Mouse (Mus musculus) forebrain, postnatal 0 days (tissue): ENCODE measurements around the gene Eva1b. TPM values are rescaled to one million over a fixed set of nuclear protein-coding genes. Genes with fewer than 3 reads are reported as not detected.
"Not testable (repeated sequence)": the region's sequence is repeated elsewhere in the genome, so short reads cannot be mapped to it uniquely, and the experiment has no call there.

Experiments
- ATAC-seq: fragments of 200-750 bp; cut with Nextera tagmentation; 2 replicates; pipeline ENCODE4 v1.8.0; 2017; ENCODE audit warnings: mild to moderate bottlenecking, moderate library complexity
- DNase-seq: peaks from one replicate; pipeline ENCODE4 v3.0.0-alpha.2; 2015
- H3K27ac ChIP-seq: fragments of 300-500 bp; sonication (generic); 2 replicates; pipeline ENCODE4 v1.5.1; 2014; ENCODE audit warnings: low read depth, mild to moderate bottlenecking, antibody characterized with exemption, low read length, moderate library complexity, mixed read lengths
- H3K27me3 ChIP-seq: fragments of 300-500 bp; sonication (generic); 2 replicates; pipeline ENCODE4 v1.6.1; 2014; ENCODE audit warnings: mild to moderate bottlenecking, low read length, mixed read lengths; ENCODE audit not compliant: insufficient read depth
- H3K36me3 ChIP-seq: fragments of 300-500 bp; sonication (generic); 2 replicates; pipeline ENCODE4 v1.6.1; 2014; ENCODE audit warnings: mild to moderate bottlenecking, moderate library complexity; ENCODE audit not compliant: insufficient read depth
- H3K4me1 ChIP-seq: fragments of 300-500 bp; sonication (generic); 2 replicates; pipeline ENCODE4 v1.6.1; 2014; ENCODE audit warnings: antibody characterized with exemption; ENCODE audit not compliant: insufficient read depth
- H3K4me2 ChIP-seq: fragments of 300-500 bp; sonication (generic); 2 replicates; pipeline ENCODE4 v1.6.1; 2014; ENCODE audit warnings: low read depth, mild to moderate bottlenecking, moderate library complexity
- H3K4me3 ChIP-seq: fragments of 300-500 bp; sonication (generic); 2 replicates; pipeline ENCODE4 v1.5.1; 2014; ENCODE audit warnings: low read depth, low read length, mixed read lengths
- H3K9ac ChIP-seq: fragments of 300-500 bp; sonication (generic); 2 replicates; pipeline ENCODE4 v1.6.1; 2014; ENCODE audit warnings: mild to moderate bottlenecking
- H3K9me3 ChIP-seq: fragments of 300-500 bp; sonication (generic); 2 replicates; pipeline ENCODE4 v1.6.1; 2016; ENCODE audit warnings: low read length
- CTCF ChIP-seq: sonication (generic); IDR thresholded peaks from 2 replicates; pipeline ENCODE4 v1.5.1; 2016; ENCODE audit warnings: antibody characterized with exemption, control low read depth, low read depth
- WGBS: fragments of 180-500 bp; shearing (Covaris S2); extraction: QIAGEN DNeasy Blood & Tissue Kit; methylation state at CpG from one replicate; pipeline ENCODE4 v1.1.7; 2014; 5-methylcytosine and 5-hydroxymethylcytosine counted together
- polyA plus RNA-seq: library from polyadenylated mRNA; unstranded; fragments of >200 nt; fragmentation: Nextera tagmentation; extraction: Ambion mirVana; gene quantifications from 2 replicates; pipeline ENCODE4 v1.2.1, GENCODE M21; 2015
- total RNA-seq: library from RNA; depleted of rRNA; stranded (reverse); fragments of >200 nt; gene quantifications from 2 replicates; pipeline ENCODE4 v1.2.3, GENCODE M21; 2014

Gene Eva1b
- total and polyA plus RNA-seq, 2 experiments from 2014 or later, result 10.6 to 12.9 TPM

- peaks cover 16% of the 10 kb centered on the region for H3K36me3 ChIP-seq
- no peaks in the 10 kb centered on the region for H3K9me3 ChIP-seq
- peaks cover 8% of the 10 kb centered on the region; the same call in 1 of the 2 replicates for H3K4me1 ChIP-seq
- H3K4me2 ChIP-seq, result peak overlapping the region; percentile 99
- no peaks in the 10 kb centered on the region for H3K27me3 ChIP-seq
- H3K9ac ChIP-seq, result no peak overlapping the region
- WGBS, result 70% methylated on average over 9 of the region's 9 CpGs
- no peak for DNase-seq
- ATAC-seq, result no peak
- no peak for TF ChIP-seq CTCF
- peak overlapping the region; percentile 57 for H3K4me3 ChIP-seq
- no peak overlapping the region for H3K27ac ChIP-seq
Observed at GRCm38 (mm10) chr4:126161986-126162385, 14.4 kb downstream of the Eva1b start.

- no peak overlapping the region for H3K27ac ChIP-seq
- H3K4me2 ChIP-seq, result peak overlapping the region; percentile 99
- peaks cover 8% of the 10 kb centered on the region; the same call in 1 of the 2 replicates for H3K4me1 ChIP-seq
- DNase-seq (peak; percentile 86), ATAC-seq (peak; percentile 97)
- no peak for TF ChIP-seq CTCF
- peak overlapping the region; percentile 57 for H3K4me3 ChIP-seq
- peak overlapping the region; percentile 69 for H3K9ac ChIP-seq
- no peaks in the 10 kb centered on the region for H3K27me3 ChIP-seq
- peaks cover 19% of the 10 kb centered on the region for H3K36me3 ChIP-seq
- under 1% methylated on average over 44 of the region's 44 CpGs for WGBS
- H3K9me3 ChIP-seq, result no peaks in the 10 kb centered on the region
Observed at GRCm38 (mm10) chr4:126162544-126163066, 15.1 kb downstream of the Eva1b start.

DNA sequence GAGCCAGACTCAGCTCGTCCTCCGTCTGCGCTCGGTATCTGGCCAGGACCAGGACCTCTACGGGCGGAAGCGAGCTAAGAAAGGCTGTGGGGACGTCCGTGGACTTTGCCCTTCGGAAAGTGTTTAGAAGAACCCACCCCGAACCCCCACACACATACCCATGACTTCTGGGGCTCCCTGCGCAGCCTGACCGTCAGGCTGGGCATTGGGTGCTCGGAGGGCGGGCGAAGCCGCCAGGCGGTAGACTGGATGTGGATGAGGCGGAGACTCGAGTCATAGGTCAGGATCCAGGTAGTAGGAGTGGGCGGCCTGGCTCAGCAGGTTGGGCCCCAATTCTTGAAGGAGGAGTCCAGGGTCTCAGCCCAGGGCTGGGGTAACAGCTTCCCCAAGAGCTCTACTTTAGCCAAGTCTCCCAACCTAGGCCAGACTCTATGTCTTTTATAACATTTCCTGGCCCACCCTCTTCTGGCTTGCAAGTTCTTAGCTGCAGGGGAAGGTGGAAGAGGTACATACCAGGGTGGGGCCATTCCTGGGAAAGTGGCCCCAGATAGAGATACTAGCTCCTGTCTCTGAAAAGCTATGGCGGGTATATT is 15.6 kb downstream of the Eva1b start, which contains the start of gene Sh3d21:
Gene Sh3d21, minus strand, starts transcription at position 425 of the 593 bp plus-strand sequence.
- Histone ChIP-seq H3K27ac (no peak within 1 kb of the TSS), H3K9me3 (no peaks in the 10 kb centered on the region), H3K9ac (peak within 1 kb of the TSS; percentile 69), H3K4me1 (peaks cover 8% of the 10 kb centered on the region; the same call in 1 of the 2 replicates), H3K36me3 (peaks cover 23% of the 10 kb centered on the region), H3K4me3 (peak within 1 kb of the TSS; percentile 57), H3K27me3 (no peaks in the 10 kb centered on the region), H3K4me2 (peak within 1 kb of the TSS; percentile 99)
- DNase-seq (peak; percentile 12), ATAC-seq (no peak; the same call in 1 of the 2 replicates)
- WGBS, result 9% methylated on average over 22 of the region's 22 CpGs
- no peak for TF ChIP-seq CTCF

GRCm38 (mm10) chr4:126163685-126164084 is 16.1 kb downstream of the Eva1b start:
- WGBS, result 72% methylated on average over 4 of the region's 4 CpGs

GRCm38 (mm10) chr4:126165092-126165491 is 17.5 kb downstream of the Eva1b start:
- not testable (repeated sequence) for H3K27me3 ChIP-seq, H3K4me2 ChIP-seq, H3K4me3 ChIP-seq, H3K9ac ChIP-seq, DNase-seq, H3K4me1 ChIP-seq, H3K27ac ChIP-seq, ATAC-seq, H3K9me3 ChIP-seq
- 75% methylated on average over 8 of the region's 10 CpGs for WGBS
- peaks cover 40% of the 10 kb centered on the region for H3K36me3 ChIP-seq

More at GRCm38 (mm10) chr4:126163685-126164084, 16.1 kb downstream of the Eva1b start:
- H3K9me3 ChIP-seq, result no peaks in the 10 kb centered on the region
- H3K36me3 ChIP-seq, result peaks cover 28% of the 10 kb centered on the region
- H3K4me2 ChIP-seq, result no peak overlapping the region
- no peak overlapping the region for H3K27ac ChIP-seq
- no peak overlapping the region for H3K4me3 ChIP-seq
- H3K4me1 ChIP-seq, result peaks cover 8% of the 10 kb centered on the region; the same call in 1 of the 2 replicates
- no peak for TF ChIP-seq CTCF
- ATAC-seq, result no peak
- H3K9ac ChIP-seq, result no peak overlapping the region
- no peak for DNase-seq
- no peaks in the 10 kb centered on the region for H3K27me3 ChIP-seq

- no peak for DNase-seq
- 69% methylated on average over 3 of the region's 3 CpGs for WGBS
- no peak for TF ChIP-seq CTCF
- Histone ChIP-seq H3K4me3 (no peak overlapping the region), H3K36me3 (peaks cover 49% of the 10 kb centered on the region), H3K27me3 (no peaks in the 10 kb centered on the region), H3K9ac (no peak overlapping the region), H3K27ac (no peak overlapping the region), H3K4me2 (no peak overlapping the region), H3K4me1 (peaks cover 8% of the 10 kb centered on the region; the same call in 1 of the 2 replicates), H3K9me3 (no peaks in the 10 kb centered on the region)
- ATAC-seq, result no peak
Observed at GRCm38 (mm10) chr4:126166084-126166483, 18.5 kb downstream of the Eva1b start.

GRCm38 (mm10) chr4:126168851-126169250 is 21.3 kb downstream of the Eva1b start:
- 94% methylated on average over 6 of the region's 6 CpGs for WGBS
- ATAC-seq (no peak), DNase-seq (no peak)
- H3K4me1 ChIP-seq, result no peaks in the 10 kb centered on the region
- H3K9me3 ChIP-seq, result no peaks in the 10 kb centered on the region
- H3K27ac ChIP-seq, result no peak overlapping the region
- no peak overlapping the region for H3K4me2 ChIP-seq
- no peaks in the 10 kb centered on the region for H3K27me3 ChIP-seq
- peaks cover 63% of the 10 kb centered on the region for H3K36me3 ChIP-seq
- no peak overlapping the region for H3K9ac ChIP-seq
- no peak for TF ChIP-seq CTCF
- no peak overlapping the region for H3K4me3 ChIP-seq

- WGBS, result 95% methylated on average over 5 of the region's 5 CpGs
- not testable (repeated sequence) for DNase-seq, H3K27ac ChIP-seq, ATAC-seq, H3K4me3 ChIP-seq, H3K4me1 ChIP-seq, H3K4me2 ChIP-seq, H3K27me3 ChIP-seq, H3K9me3 ChIP-seq, H3K9ac ChIP-seq
- peaks cover 76% of the 10 kb centered on the region for H3K36me3 ChIP-seq
Observed at GRCm38 (mm10) chr4:126170737-126171136, 23.2 kb downstream of the Eva1b start.
